Mouse (Mus musculus) forebrain, embryonic 10.5 days (tissue): Measurements from ENCODE around the gene Cd27. TPM values are rescaled to one million over a fixed set of nuclear protein-coding genes. Genes with fewer than 3 reads are reported as not detected.

Experiments
- DNase-seq: peaks from one replicate; pipeline ENCODE4 v3.0.0-alpha.2; 2017; ENCODE audit warnings: low spot score; ENCODE audit errors: extremely low spot score
- H3K27ac ChIP-seq: fragments of 300-500 bp; sonication (generic); 2 replicates; pipeline ENCODE4 v1.5.1; 2016; ENCODE audit warnings: mild to moderate bottlenecking
- H3K27me3 ChIP-seq: fragments of 300-500 bp; sonication (generic); 2 replicates; pipeline ENCODE4 v1.6.1; 2016; ENCODE audit warnings: mild to moderate bottlenecking; ENCODE audit not compliant: poor library complexity, severe bottlenecking
- H3K36me3 ChIP-seq: fragments of 300-500 bp; sonication (generic); replicated peaks from 2 replicates; pipeline ENCODE4 v1.6.1; 2016; ENCODE audit warnings: mild to moderate bottlenecking, moderate library complexity
- H3K4me1 ChIP-seq: fragments of 300-500 bp; sonication (generic); 2 replicates; pipeline ENCODE4 v1.6.1; 2016
- H3K4me3 ChIP-seq: fragments of 300-500 bp; sonication (generic); 2 replicates; pipeline ENCODE4 v1.5.1; 2016; ENCODE audit warnings: mild to moderate bottlenecking, moderate library complexity
- H3K9me3 ChIP-seq: fragments of 300-500 bp; sonication (generic); 2 replicates; pipeline ENCODE4 v1.6.1; 2016; ENCODE audit warnings: mild to moderate bottlenecking, moderate library complexity
- WGBS: fragments of 180-500 bp; shearing (Covaris S2); methylation state at CpG from one replicate; pipeline ENCODE4 v1.1.7; 2016; 5-methylcytosine and 5-hydroxymethylcytosine counted together
- polyA plus RNA-seq: library from polyadenylated mRNA; unstranded; fragments of >200 nt; fragmentation: Nextera tagmentation; extraction: Ambion mirVana; gene quantifications from 2 replicates; pipeline ENCODE4 v1.2.1, GENCODE M21; 2016

Gene Cd27
- polyA plus RNA-seq, 1 experiment from 2014 or later: 1.1 TPM

DNA sequence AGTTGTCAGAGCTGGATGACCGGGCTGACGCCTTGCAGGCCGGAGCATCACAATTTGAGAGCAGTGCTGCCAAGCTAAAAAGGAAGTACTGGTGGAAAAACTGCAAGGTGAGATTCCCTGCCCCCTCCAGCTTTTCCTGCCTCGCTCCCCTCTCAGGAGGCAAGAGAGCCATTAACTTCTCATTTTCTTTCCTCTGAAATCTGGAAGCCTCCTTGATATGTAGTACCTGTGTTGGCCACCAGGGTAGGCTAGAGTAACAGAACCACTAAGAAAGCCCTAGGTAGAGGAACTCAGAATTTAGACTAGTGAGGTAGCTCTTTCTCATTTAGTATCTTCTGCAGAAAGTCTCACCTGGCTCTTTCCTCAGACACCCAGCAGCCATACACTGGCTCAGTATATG, 17.8 kb downstream of the Cd27 start:
- Histone ChIP-seq H3K27me3 (peaks cover 15% of the 10 kb centered on the region), H3K27ac (no peak overlapping the region), H3K4me3 (no peak overlapping the region), H3K4me1 (peaks cover 16% of the 10 kb centered on the region), H3K36me3 (peaks cover 9% of the 10 kb centered on the region), H3K9me3 (no peaks in the 10 kb centered on the region)
- DNase-seq: peak; percentile 42
- WGBS: 82% methylated on average over 4 of the region's 4 CpGs

DNA sequence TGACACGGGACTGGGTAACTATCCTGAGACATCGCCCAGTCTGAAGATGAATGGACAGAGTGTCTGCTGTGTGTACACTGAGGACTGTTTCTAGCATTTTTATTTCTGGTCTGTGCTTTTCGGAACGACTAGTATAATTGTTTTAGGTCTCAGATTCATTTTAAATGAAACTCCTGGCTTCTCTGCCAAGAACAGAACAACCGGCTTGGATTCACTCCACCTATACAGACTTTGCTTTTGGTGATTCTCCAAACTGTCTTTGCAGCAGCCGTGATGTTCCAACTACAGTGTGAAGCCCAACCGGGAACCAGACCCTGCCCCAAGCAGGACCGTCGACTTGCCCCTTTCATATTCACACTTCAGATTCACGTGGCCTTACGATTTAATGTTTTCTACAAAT, 18.9 kb downstream of the Cd27 start:
- no peak for DNase-seq

DNA sequence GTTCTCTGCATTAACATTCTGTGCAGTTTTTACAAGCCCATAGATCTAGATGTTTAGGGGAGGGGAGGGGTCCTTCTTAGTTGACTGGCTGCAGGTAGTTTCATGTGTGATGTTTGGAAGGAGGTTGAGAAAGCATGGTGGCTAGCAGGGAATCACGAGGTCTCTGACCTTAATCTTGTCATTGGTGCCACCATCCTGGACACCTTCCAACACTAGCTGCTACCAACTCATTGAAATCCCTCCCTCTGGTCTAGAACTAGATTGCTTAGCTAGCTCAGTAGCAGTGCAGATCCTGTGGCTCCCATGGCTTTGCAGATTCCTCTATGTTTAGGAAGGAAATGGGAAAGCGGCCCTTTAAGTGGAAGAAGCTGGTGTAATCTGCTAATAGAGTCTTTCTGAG, 19.9 kb downstream of the Cd27 start:
- DNase-seq: no peak
- Histone ChIP-seq H3K4me1 (peaks cover 16% of the 10 kb centered on the region), H3K27me3 (peaks cover 29% of the 10 kb centered on the region), H3K27ac (no peak overlapping the region), H3K4me3 (no peak overlapping the region; the same call in 1 of the 2 replicates), H3K36me3 (peaks cover 9% of the 10 kb centered on the region), H3K9me3 (no peaks in the 10 kb centered on the region)
- WGBS: 87% methylated on average over 2 of the region's 2 CpGs

More for the DNA sequence above, 18.9 kb downstream of the Cd27 start:
- Histone ChIP-seq H3K36me3 (peaks cover 9% of the 10 kb centered on the region), H3K27me3 (peaks cover 26% of the 10 kb centered on the region), H3K27ac (no peak overlapping the region), H3K9me3 (no peaks in the 10 kb centered on the region), H3K4me3 (no peak overlapping the region), H3K4me1 (peaks cover 16% of the 10 kb centered on the region)
- 93% methylated on average over 11 of the region's 11 CpGs for WGBS

DNA sequence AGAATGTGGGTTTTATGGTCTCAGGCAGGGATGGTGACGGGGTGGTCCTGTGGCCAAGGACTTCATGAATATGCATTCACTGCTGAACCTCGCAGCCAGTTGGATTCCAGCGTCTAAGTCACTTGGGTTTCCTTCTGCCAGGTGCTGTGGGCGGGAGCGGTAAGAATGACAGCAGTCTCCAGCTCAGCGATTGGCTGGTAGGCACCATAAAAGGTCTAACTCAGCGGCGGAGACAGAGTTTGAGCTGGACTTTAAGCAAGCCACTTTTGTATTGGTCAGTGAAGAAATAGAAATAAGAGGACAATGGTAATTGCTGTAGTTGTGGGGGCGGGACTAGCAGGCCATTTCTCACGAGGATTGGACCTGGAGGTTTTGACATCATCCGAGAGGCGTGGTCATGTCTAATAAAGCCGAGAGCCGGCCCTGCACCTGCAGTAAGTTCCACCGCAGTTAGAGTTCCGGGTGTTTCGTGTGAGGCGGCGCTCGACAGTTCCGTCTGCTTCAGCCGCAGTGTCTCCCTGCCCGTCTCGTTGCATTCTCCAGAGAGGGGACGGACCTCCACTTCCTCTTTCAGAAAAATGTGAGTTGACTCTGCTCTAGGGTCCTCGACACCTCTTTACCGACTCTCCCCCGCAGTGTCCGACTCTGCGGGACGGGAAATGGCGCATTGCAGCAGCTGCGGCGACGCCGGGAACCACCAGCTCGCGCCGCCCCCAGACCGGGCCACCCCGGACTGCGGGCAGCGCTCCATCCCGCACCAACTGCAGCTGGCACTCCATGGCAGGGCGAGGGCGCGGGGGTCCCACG, 21.5 kb downstream of the Cd27 start, which contains the start of gene Vamp1:
Vamp1 (plus strand) TSS at position 404 of the 807 bp plus-strand sequence.
- H3K36me3 ChIP-seq: peaks cover 9% of the 10 kb centered on the region
- under 1% methylated on average over 48 of the region's 48 CpGs for WGBS
- peaks cover 16% of the 10 kb centered on the region for H3K4me1 ChIP-seq
- H3K27ac ChIP-seq: peak within 1 kb of the TSS; percentile 86
- DNase-seq: peak; percentile 93
- peak within 1 kb of the TSS; percentile 86 for H3K4me3 ChIP-seq
- no peaks in the 10 kb centered on the region for H3K9me3 ChIP-seq
- H3K27me3 ChIP-seq: peaks cover 35% of the 10 kb centered on the region

DNA sequence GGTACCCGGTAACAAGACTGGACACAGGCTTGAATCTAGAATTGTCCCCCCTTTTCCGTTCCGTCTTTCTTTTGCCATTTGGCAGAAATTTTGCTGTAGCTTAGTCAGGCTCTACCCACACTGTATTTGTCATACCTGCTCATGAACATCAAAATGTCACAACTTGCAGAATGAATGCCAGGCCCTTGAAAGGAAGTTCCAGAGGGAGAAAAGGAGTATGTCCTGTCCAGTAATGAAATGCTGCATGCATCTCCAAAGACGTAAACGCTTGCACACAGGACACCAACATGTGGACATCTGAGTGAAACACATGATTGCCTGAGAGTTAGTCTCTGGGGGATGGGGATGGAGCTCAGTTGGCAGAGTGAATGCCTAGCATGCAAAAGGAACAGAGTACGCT, 23.1 kb downstream of the Cd27 start:
- Histone ChIP-seq H3K9me3 (no peaks in the 10 kb centered on the region), H3K4me1 (peaks cover 16% of the 10 kb centered on the region), H3K27ac (no peak overlapping the region), H3K36me3 (0 out of 2 replicates have a peak, but pooled peaks cover 2% of the 10 kb centered on the region), H3K27me3 (peaks cover 35% of the 10 kb centered on the region), H3K4me3 (no peak overlapping the region)
- 83% methylated on average over 6 of the region's 6 CpGs for WGBS
- DNase-seq: no peak

DNA sequence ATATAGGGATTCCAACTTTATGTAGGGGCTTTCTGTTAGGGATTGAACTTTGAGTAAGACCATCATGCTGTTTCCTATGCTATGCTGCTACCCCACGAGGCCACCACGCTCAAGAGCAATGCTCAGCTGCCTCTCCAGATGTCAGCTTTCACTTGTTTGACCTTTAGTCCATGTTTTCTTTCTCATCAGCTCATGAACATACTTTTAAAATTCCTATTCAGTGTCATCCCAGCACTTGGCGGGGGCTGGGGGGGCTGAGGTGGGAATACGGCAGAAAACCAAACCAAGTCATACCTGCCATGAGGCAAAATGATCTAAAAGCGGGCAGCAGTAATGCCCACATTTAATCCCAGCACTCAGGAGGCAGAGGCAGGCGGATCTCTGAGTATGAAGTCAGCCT, 23.7 kb downstream of the Cd27 start:
- H3K36me3 ChIP-seq: no peaks in the 10 kb centered on the region
- H3K4me1 ChIP-seq: peaks cover 16% of the 10 kb centered on the region
- H3K27ac ChIP-seq: no peak overlapping the region
- no peak for DNase-seq
- no peaks in the 10 kb centered on the region for H3K9me3 ChIP-seq
- peaks cover 35% of the 10 kb centered on the region for H3K27me3 ChIP-seq
- H3K4me3 ChIP-seq: no peak overlapping the region
- WGBS: 75% methylated on average over 6 of the region's 6 CpGs

DNA sequence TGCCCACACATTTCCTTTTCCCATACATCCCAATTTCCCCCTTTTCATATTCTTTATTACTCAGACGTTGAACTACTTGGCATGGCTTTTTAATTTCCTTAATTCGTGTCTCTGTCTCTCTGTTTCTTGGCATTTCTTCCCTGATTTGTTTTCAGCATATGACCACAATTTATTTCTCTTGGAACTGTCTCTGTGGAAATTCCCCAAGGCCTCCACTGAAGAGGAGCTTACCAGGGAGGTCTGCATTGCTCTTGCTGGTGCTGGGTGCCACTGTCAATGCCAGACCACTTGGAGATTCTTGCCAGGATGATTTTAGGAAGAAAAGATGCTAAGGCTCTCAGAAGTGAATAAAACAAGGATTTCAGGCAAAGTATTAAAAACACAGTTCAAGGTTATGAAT, 24.2 kb downstream of the Cd27 start:
- no peak overlapping the region for H3K4me3 ChIP-seq
- DNase-seq: no peak
- H3K4me1 ChIP-seq: peaks cover 16% of the 10 kb centered on the region
- no peak overlapping the region for H3K27ac ChIP-seq
- H3K9me3 ChIP-seq: no peaks in the 10 kb centered on the region
- H3K36me3 ChIP-seq: no peaks in the 10 kb centered on the region
- peaks cover 35% of the 10 kb centered on the region for H3K27me3 ChIP-seq
- WGBS: 54% methylated on average over 2 of the region's 2 CpGs

DNA sequence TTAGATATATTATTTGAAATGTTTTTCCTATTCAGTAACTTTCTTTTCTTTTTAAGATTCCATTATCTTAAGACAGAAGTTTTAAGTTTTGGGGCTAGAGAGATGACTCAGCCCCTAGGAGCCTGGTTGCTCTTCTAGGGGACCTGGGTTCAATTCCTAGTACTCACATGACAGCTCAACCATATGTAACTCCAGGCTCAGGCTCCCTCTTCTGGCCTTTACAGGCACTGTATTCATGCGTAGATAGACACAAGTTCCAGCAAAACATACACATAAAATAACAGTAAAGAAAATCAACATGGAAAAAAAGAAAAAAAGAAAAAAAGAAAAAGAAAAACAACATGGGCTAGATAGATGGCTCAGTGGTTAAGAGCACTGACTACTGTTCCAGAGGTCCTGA, 26.4 kb downstream of the Cd27 start:
- no peaks in the 10 kb centered on the region for H3K9me3 ChIP-seq
- no peak overlapping the region for H3K4me3 ChIP-seq
- no peaks in the 10 kb centered on the region for H3K36me3 ChIP-seq
- 86% methylated on average over 1 of the region's 1 CpGs for WGBS
- no peak for DNase-seq
- 0 out of 2 replicates have a peak, but pooled peaks cover 4% of the 10 kb centered on the region for H3K4me1 ChIP-seq
- peaks cover 24% of the 10 kb centered on the region for H3K27me3 ChIP-seq
- H3K27ac ChIP-seq: no peak overlapping the region

DNA sequence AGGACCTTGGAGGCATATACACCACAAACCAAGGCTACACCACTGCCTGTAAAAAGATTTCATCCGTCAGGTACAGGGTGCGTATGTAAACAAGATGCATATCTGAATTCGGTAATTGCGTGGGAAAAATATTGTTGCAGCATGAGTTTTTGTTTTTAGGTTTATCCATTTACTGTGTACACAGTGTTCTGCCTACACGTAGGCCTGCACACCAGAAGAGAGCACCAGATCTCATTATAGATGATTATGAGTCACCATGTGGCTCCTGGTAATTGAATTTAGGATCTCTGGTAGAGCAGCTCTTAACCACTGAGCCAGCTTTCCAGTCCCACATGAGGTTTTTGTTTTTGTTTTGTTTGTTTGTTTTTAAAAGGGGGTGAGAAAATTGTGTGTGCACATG, 39.6 kb downstream of the Cd27 start:
- DNase-seq: no peak
- Histone ChIP-seq H3K36me3 (peaks cover 26% of the 10 kb centered on the region), H3K9me3 (no peaks in the 10 kb centered on the region), H3K4me1 (peaks cover 17% of the 10 kb centered on the region), H3K4me3 (no peak overlapping the region), H3K27ac (no peak overlapping the region), H3K27me3 (no peaks in the 10 kb centered on the region)
- WGBS: 94% methylated on average over 5 of the region's 5 CpGs

DNA sequence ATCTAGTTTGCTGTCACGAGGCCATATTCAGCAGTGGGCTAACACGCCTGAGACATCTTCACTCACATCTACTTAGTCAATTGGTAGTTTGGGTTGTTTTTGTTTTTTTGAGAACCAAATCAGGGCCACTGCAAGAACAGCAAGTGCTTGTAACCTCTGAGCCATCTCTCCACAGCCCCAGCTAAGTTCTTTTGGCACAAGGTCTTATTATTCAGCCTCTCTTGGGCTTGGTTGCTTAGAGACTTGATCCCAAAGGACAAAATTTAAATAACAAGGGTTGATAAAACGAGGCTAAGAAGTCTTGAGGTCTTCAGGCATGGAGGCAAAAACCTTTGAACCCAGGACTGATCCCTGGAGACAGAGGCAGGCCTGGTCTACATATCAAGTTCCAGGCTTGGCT, 40.5 kb downstream of the Cd27 start:
- H3K27ac ChIP-seq: no peak overlapping the region
- H3K27me3 ChIP-seq: no peaks in the 10 kb centered on the region
- 53% methylated on average over 3 of the region's 3 CpGs for WGBS
- no peak for DNase-seq
- H3K9me3 ChIP-seq: no peaks in the 10 kb centered on the region
- H3K4me1 ChIP-seq: peaks cover 17% of the 10 kb centered on the region
- no peak overlapping the region for H3K4me3 ChIP-seq
- H3K36me3 ChIP-seq: peaks cover 26% of the 10 kb centered on the region

DNA sequence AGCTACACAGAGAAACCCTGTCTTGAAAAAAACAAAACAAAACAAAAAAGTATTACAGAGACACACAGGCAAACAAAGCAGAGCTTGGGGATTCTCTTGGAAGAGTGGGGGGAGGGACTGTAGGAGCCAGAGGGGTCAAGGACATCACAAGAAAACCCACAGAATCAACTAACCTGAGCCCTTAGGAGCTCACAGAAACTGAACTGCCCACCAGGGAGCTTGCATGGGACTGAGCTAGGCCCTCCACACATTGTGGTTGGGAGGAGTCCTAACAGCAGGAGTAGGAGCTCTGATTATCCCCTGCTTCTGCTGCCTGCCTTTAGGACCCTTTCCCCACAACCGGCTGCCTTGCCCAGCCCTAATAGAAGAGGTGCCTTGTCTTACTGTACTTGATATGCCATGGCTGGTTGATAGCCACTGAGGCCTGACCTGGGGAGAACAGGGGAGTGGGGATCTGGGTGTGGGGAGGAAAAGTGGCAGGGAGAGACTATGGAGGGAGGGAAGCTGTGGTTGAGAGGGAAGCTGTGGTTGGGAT, 41.2 kb downstream of the Cd27 start:
- Histone ChIP-seq H3K4me3 (no peak overlapping the region), H3K9me3 (no peaks in the 10 kb centered on the region), H3K27ac (no peak overlapping the region), H3K27me3 (no peaks in the 10 kb centered on the region), H3K36me3 (peaks cover 26% of the 10 kb centered on the region), H3K4me1 (peaks cover 17% of the 10 kb centered on the region)
- 33% methylated on average over 1 of the region's 1 CpGs for WGBS
- DNase-seq: no peak

DNA sequence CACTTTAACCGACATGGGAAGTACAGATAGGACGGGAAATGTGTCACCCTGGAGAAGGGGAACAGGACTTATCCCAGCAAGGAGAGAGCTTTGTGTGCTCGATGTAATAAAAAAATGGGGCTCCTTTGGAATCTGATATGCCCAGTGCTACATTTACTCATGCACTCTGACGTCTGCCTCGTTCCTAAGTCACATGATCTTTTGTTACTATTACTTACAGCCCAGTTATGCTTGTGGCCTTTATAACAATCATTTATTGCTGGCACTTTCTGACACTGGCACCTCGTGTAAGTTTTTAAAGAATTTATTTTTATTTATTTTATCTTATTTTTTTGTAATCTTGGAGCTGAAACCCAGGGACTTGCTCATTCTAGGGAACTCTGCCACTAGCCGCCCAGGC, 43.4 kb downstream of the Cd27 start:
- Histone ChIP-seq H3K9me3 (no peaks in the 10 kb centered on the region), H3K36me3 (peaks cover 42% of the 10 kb centered on the region), H3K27ac (no peak overlapping the region), H3K4me3 (peak overlapping the region; percentile 77; the same call in 1 of the 2 replicates), H3K27me3 (no peaks in the 10 kb centered on the region), H3K4me1 (peaks cover 22% of the 10 kb centered on the region)
- no peak for DNase-seq
- 83% methylated on average over 7 of the region's 7 CpGs for WGBS

DNA sequence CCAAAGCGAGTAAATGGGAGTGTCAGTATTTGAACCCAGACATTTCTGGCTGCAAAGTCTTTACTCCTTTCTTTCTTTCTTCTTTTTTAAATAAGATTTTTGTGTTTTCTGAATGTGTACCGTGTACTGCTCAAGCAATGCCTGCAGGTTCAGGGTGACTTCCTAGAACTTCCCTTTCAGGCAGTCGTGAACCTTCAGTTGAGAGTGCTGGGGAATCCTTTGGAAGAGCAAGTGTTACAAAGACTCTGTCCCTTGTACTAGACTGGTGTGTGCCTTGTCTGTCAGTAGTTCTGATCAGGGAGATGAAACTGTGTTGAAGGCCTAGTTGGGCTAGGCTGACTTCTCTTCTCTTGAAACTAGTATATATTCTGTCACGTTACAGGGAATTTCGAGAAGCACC, 44.0 kb downstream of the Cd27 start:
- Histone ChIP-seq H3K4me3 (peak overlapping the region; percentile 77), H3K27ac (peak overlapping the region; percentile 99), H3K36me3 (peaks cover 48% of the 10 kb centered on the region), H3K9me3 (no peaks in the 10 kb centered on the region), H3K4me1 (peaks cover 22% of the 10 kb centered on the region), H3K27me3 (no peaks in the 10 kb centered on the region)
- 49% methylated on average over 5 of the region's 5 CpGs for WGBS
- no peak for DNase-seq
